Mouse (Mus musculus) midbrain, embryonic 11.5 days (tissue): Measurements from ENCODE around the gene Auh. TPM values are rescaled to one million over a fixed set of nuclear protein-coding genes. Genes with fewer than 3 reads are reported as not detected.

ENCODE experiments used
- ATAC-seq: fragments of 200-750 bp; cut with Nextera tagmentation; 2 replicates; pipeline ENCODE4 v1.8.0; 2017; ENCODE audit warnings: moderate TSS enrichment, moderate library complexity; ENCODE audit not compliant: low FRiP score
- DNase-seq: peaks from one replicate; pipeline ENCODE4 v3.0.0; 2015; ENCODE audit warnings: low spot score; ENCODE audit errors: missing footprints
- H3K27ac ChIP-seq: fragments of 300-500 bp; sonication (generic); 2 replicates; pipeline ENCODE4 v1.5.1; 2014; ENCODE audit warnings: low read depth, low read length
- H3K27me3 ChIP-seq: fragments of 300-500 bp; sonication (generic); 2 replicates; pipeline ENCODE4 v1.6.1; 2014; ENCODE audit warnings: mild to moderate bottlenecking, low read length, moderate library complexity, mixed read lengths; ENCODE audit not compliant: control insufficient read depth, insufficient read depth
- H3K36me3 ChIP-seq: fragments of 300-500 bp; sonication (generic); 2 replicates; pipeline ENCODE4 v1.6.1; 2014; ENCODE audit warnings: mild to moderate bottlenecking, low read length, moderate library complexity, mixed read lengths; ENCODE audit not compliant: control insufficient read depth, insufficient read depth
- H3K4me1 ChIP-seq: fragments of 300-500 bp; sonication (generic); 2 replicates; pipeline ENCODE4 v1.6.1; 2014; ENCODE audit warnings: low read length; ENCODE audit not compliant: control insufficient read depth, insufficient read depth
- H3K4me2 ChIP-seq: fragments of 300-500 bp; sonication (generic); 2 replicates; pipeline ENCODE4 v1.6.1; 2014; ENCODE audit warnings: mild to moderate bottlenecking, moderate library complexity
- H3K4me3 ChIP-seq: fragments of 300-500 bp; sonication (generic); 2 replicates; pipeline ENCODE4 v1.5.1; 2014; ENCODE audit warnings: low read depth, low read length
- H3K9ac ChIP-seq: fragments of 300-500 bp; sonication (generic); 2 replicates; pipeline ENCODE4 v1.6.1; 2014; ENCODE audit warnings: low read length
- H3K9me3 ChIP-seq: fragments of 300-500 bp; sonication (generic); 2 replicates; pipeline ENCODE4 v1.6.1; 2016; ENCODE audit warnings: low read length; ENCODE audit not compliant: control insufficient read depth
- WGBS: fragments of 180-500 bp; shearing (Covaris S2); extraction: QIAGEN DNeasy Blood & Tissue Kit; methylation state at CpG from one replicate; pipeline ENCODE4 v1.1.7; 2014; 5-methylcytosine and 5-hydroxymethylcytosine counted together
- polyA plus RNA-seq: library from polyadenylated mRNA; unstranded; fragments of >200 nt; fragmentation: Nextera tagmentation; extraction: Ambion mirVana; gene quantifications from 2 replicates; pipeline ENCODE4 v1.2.1, GENCODE M21; 2014

Auh gene
- polyA plus RNA-seq, 1 experiment from 2014 or later = 38.7 TPM

DNA sequence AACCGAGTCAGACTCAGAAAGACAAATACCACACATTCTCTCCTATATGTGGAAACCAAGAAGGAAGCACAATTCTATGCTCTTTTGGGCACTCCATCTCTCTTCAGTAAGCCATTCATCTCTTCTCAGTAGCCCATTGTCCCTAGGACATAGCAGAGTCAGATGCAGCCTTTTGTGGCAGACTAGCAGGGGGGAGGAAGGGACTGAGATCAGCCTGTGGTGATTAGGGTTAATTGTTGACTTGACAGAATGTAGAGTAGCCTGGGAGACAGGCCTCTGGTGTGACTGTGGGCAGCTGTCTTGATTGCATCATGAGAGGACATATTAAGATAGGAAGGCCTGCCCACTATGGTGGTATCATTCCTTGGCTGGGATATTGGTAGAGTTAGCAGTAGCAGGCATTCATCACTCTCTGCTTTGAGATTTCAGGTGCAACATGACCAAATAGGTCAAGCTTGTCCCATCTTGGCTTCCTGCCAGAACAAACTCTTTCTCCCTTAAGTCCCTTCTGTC lies 13.5 kb upstream of the Auh start:
- WGBS = 83% methylated on average over 1 of the region's 1 CpGs
- H3K4me1 ChIP-seq = no peaks in the 10 kb centered on the region

DNA sequence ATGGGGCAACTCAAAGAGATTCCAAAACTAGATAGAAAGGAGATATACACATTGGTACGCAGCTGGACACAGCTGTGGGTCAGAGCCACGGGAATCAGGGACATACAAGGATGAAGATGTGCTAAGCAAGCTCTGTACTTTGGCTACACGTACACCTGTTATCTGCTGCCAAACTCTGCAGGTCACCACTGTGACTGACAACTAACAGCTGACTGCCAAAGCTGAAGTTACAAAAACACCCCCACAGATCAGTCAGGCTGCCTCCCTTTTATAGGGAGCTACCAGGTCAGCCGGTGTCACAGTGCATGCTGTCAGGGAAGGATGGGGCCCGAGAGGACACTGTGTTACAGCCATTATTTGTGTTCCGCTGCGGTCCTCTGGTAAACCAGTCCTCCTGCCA lies 11.5 kb upstream of the Auh start:
- ATAC-seq = no peak
- Histone ChIP-seq H3K27me3 (no peaks in the 10 kb centered on the region), H3K4me2 (no peak overlapping the region), H3K4me3 (no peak overlapping the region), H3K4me1 (no peaks in the 10 kb centered on the region), H3K27ac (no peak overlapping the region), H3K36me3 (no peaks in the 10 kb centered on the region), H3K9ac (no peak overlapping the region), H3K9me3 (no peaks in the 10 kb centered on the region)
- no peak for DNase-seq
- WGBS = 83% methylated on average over 7 of the region's 7 CpGs

More for the DNA sequence above, 13.5 kb upstream of the Auh start:
- Histone ChIP-seq H3K4me3 (no peak overlapping the region), H3K9me3 (no peaks in the 10 kb centered on the region), H3K9ac (no peak overlapping the region), H3K27ac (no peak overlapping the region), H3K4me2 (no peak overlapping the region), H3K36me3 (no peaks in the 10 kb centered on the region), H3K27me3 (no peaks in the 10 kb centered on the region)
- DNase-seq (no peak), ATAC-seq (no peak)

DNA sequence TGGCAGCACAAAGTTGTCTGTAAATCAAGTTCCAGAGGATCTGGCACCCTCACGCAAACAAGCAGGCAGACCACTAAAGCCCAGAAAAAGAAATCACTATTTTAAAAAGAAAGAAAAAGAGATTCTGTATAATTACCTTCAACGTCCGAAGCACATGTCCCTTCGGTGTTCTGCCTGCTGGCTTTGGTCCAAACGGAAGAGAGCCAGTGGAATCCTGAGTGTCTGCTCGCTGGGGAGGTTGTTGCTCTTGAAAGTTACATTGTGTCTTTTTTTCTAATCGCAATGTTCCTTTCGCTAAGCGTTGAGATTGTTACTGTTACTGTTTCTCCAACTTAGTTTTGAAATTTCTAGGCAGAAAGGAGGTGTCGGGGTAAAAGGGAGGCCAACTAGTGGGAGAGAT lies 1.1 kb upstream of the Auh start:
- 54% methylated on average over 10 of the region's 10 CpGs for WGBS
- Histone ChIP-seq H3K4me2 (no peak overlapping the region), H3K36me3 (no peaks in the 10 kb centered on the region), H3K9ac (no peak overlapping the region), H3K27me3 (no peaks in the 10 kb centered on the region), H3K27ac (no peak overlapping the region), H3K4me3 (no peak overlapping the region), H3K9me3 (no peaks in the 10 kb centered on the region), H3K4me1 (peaks cover 10% of the 10 kb centered on the region; the same call in 1 of the 2 replicates)
- DNase-seq (no peak), ATAC-seq (no peak)

DNA sequence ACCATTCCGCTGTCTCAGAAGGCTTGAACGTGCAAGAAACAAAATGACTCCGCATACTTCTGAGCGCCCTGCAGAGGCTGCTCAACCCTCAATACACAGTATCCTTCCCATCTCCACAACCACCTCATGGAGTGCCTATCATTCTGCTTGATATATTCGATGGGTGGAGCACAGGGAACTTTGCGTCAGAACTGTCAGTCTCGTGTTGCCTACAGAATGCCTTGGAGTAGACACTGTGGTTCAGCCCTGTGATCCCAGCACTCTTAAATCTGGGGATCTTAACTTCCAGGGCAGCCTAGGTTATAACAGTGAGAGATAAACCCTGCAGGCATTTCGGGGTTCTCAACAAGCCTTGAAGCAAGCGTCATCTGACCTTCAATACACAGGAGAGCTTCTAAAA lies 1.1 kb downstream of the Auh start:
- H3K9ac ChIP-seq = peak overlapping the region; percentile 80; the same call in 1 of the 2 replicates
- peak overlapping the region; percentile 82; the same call in 1 of the 2 replicates for H3K4me3 ChIP-seq
- DNase-seq (peak; percentile 81), ATAC-seq (no peak)
- WGBS = 72% methylated on average over 9 of the region's 9 CpGs
- no peaks in the 10 kb centered on the region for H3K36me3 ChIP-seq
- peak overlapping the region; percentile 63 for H3K4me2 ChIP-seq
- peaks cover 10% of the 10 kb centered on the region; the same call in 1 of the 2 replicates for H3K4me1 ChIP-seq
- H3K27me3 ChIP-seq = no peaks in the 10 kb centered on the region
- H3K27ac ChIP-seq = no peak overlapping the region
- H3K9me3 ChIP-seq = no peaks in the 10 kb centered on the region

DNA sequence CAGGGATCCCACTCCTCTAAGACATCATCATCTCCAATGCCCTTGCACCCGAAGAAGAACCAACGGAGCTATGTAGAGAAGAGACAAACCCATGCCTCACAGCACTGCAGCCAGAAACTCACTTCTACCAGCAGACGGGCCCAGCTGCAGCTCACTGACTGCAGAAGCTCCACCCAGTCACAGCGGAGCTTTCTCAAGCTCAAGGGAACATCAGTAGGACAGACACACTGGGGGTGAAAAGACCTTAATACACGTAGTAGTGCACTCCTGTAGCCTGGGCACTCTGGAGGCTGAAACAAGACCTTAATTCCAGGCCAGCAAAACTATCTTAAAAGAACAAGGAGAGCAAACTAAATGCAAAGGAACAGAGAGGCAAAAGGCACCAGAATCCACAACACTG lies 5.0 kb downstream of the Auh start:
- no peak overlapping the region for H3K4me2 ChIP-seq
- H3K9ac ChIP-seq = no peak overlapping the region
- ATAC-seq (no peak), DNase-seq (peak; percentile 49)
- no peak overlapping the region for H3K27ac ChIP-seq
- no peaks in the 10 kb centered on the region for H3K36me3 ChIP-seq
- H3K4me1 ChIP-seq = peaks cover 10% of the 10 kb centered on the region; the same call in 1 of the 2 replicates
- 87% methylated on average over 5 of the region's 5 CpGs for WGBS
- H3K9me3 ChIP-seq = no peaks in the 10 kb centered on the region
- no peaks in the 10 kb centered on the region for H3K27me3 ChIP-seq
- no peak overlapping the region for H3K4me3 ChIP-seq

DNA sequence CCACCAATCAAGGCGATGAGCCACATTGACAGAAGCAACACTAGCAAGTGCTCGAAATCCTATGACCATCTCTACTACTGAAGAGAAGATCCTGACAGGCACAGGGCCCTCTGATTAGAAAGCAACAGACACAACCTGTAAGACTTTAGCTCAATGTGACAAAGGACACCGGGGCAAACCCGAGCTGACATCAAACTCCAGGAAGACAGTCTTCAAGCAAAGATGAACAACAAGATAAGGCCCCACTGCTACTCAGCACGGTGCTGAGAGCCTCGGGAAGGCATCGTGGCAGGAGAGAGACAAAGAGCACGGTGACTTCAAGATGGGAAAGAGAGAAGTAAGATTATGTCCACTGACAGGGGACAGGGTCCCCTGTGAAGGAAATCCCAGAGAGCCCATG lies 7.5 kb downstream of the Auh start:
- ATAC-seq (no peak), DNase-seq (no peak)
- H3K27ac ChIP-seq = no peak overlapping the region
- 90% methylated on average over 8 of the region's 8 CpGs for WGBS
- H3K4me1 ChIP-seq = no peaks in the 10 kb centered on the region
- no peak overlapping the region for H3K9ac ChIP-seq
- no peaks in the 10 kb centered on the region for H3K27me3 ChIP-seq
- H3K4me3 ChIP-seq = no peak overlapping the region
- no peak overlapping the region for H3K4me2 ChIP-seq
- no peaks in the 10 kb centered on the region for H3K9me3 ChIP-seq
- H3K36me3 ChIP-seq = no peaks in the 10 kb centered on the region

DNA sequence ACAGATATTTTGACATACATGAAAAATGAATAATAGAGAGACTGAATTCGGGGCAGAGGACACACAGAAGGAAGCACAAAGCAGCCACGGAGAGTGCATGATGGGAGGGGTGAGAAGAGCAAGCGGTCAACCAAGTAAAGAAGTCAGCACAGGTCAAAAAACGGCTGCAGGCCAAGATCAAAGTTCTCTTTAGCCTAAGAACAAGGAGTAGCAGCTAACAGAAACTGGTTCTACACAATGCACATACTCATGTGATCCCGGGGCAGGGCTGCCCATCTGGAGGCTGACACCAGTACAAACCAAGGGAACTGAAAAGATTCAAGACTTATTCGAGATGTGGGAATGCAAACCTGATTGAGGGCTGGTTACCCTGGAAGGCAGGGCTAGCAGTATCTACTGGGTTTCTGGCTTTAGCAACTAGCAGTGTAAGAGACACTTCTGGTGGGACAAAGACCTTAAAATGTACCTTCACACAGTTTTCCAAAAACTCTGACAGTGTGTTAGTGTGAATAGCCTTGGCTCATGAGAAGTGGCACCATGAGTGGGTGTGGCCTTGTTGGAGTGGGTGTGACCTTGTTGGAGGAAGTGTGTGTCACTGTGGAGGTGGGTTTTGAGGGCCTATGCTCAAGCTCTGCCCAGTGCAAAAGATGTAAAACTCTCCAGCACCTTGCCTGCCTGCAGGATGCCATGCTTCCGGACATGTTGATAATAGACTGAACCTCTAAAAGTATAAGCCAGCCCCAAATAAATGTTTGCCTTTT lies 8.2 kb downstream of the Auh start:
- Histone ChIP-seq H3K27me3 (no peaks in the 10 kb centered on the region), H3K9ac (no peak overlapping the region), H3K4me1 (no peaks in the 10 kb centered on the region), H3K9me3 (no peaks in the 10 kb centered on the region), H3K27ac (no peak overlapping the region), H3K4me2 (no peak overlapping the region), H3K4me3 (no peak overlapping the region), H3K36me3 (no peaks in the 10 kb centered on the region)
- ATAC-seq (no peak), DNase-seq (no peak)
- 80% methylated on average over 7 of the region's 7 CpGs for WGBS

DNA sequence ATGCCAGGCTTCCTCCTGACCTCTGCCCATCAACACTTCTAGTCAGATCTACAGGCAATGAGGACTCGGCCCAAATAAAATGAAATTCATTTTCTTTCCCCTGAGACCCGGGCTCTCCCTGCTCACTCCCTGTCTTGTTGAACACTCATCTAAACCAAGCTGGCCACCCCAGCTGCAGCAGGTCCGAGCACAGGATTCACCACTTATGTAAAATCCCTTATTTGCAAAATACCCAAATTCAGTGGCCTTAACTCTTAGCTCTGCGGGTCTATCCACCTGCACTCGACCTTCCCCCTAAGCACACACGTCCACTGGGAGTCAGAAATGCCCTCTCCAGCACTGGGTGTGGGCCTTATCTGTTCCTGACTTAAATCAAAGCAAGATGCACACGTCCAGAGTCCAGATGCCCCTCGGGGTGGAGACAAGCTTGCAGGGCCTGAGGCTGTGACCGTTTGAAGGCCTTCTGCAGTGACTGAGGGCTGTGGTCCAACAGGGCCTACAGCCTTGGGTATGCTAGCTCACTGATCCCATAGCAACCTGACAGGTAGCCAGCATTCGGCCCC lies 9.6 kb downstream of the Auh start:
- Histone ChIP-seq H3K27me3 (no peaks in the 10 kb centered on the region), H3K9ac (no peak overlapping the region), H3K36me3 (no peaks in the 10 kb centered on the region), H3K9me3 (no peaks in the 10 kb centered on the region), H3K4me2 (no peak overlapping the region), H3K27ac (no peak overlapping the region), H3K4me1 (no peaks in the 10 kb centered on the region), H3K4me3 (no peak overlapping the region)
- WGBS = 80% methylated on average over 10 of the region's 10 CpGs
- no peak for DNase-seq
- ATAC-seq = no peak

DNA sequence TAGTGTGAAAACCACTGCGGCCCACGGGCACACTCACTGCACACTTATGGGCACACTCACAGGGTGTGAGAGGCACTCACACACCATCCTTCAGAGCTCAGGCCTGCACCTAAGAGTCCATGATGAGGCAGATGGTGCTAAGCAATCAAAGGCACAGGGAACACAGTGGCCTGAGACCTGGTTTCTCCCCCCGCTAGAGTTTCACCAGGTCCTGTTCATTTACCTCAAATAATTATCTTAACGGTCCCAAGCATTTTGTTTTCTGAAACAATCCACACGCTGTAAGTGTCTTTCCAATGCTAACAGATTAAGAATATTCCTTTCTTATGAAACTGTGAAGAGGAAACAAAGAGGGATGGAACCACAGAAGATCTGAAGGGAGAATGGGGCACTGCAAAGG lies 11.1 kb downstream of the Auh start:
- no peak for DNase-seq
- 92% methylated on average over 5 of the region's 5 CpGs for WGBS

More for the DNA sequence above, 11.1 kb downstream of the Auh start:
- no peak overlapping the region for H3K9ac ChIP-seq
- H3K4me2 ChIP-seq = no peak overlapping the region
- H3K9me3 ChIP-seq = no peaks in the 10 kb centered on the region
- H3K4me1 ChIP-seq = no peaks in the 10 kb centered on the region
- no peak overlapping the region for H3K27ac ChIP-seq
- ATAC-seq = no peak
- H3K4me3 ChIP-seq = no peak overlapping the region
- H3K36me3 ChIP-seq = no peaks in the 10 kb centered on the region
- no peaks in the 10 kb centered on the region for H3K27me3 ChIP-seq
